Mouse (Mus musculus) liver, adult 2 months (tissue): ENCODE results near the gene Mall.

Source experiments
- CTCF ChIP-seq: fragments of 200-500 bp; IDR thresholded peaks from 2 replicates; pipeline ENCODE4 v1.5.1; 2011; ENCODE audit warnings: low read depth, low read length, control low read depth
- POLR2A ChIP-seq: fragments of 200-500 bp; IDR thresholded peaks from 2 replicates; pipeline ENCODE4 v1.6.1; 2011; ENCODE audit warnings: low read length, control low read depth; ENCODE audit not compliant: insufficient read depth; ENCODE audit errors: extremely low read depth

- TF ChIP-seq POLR2A (no peak), CTCF (no peak)
Observed at GRCm38 (mm10) chr2:127655419-127655818, 74.3 kb downstream of the Mall start.
